Mouse (Mus musculus) neural tube, embryonic 13.5 days (tissue): ENCODE data around the gene Fbxo31. TPM values are rescaled to one million over a fixed set of nuclear protein-coding genes. Genes with fewer than 3 reads are reported as not detected.

Experiments
- ATAC-seq: fragments of 200-750 bp; cut with Nextera tagmentation; 2 replicates; pipeline ENCODE4 v1.8.0; 2017; ENCODE audit warnings: low read depth, mild to moderate bottlenecking, moderate TSS enrichment, moderate library complexity
- H3K27ac ChIP-seq: fragments of 300-500 bp; sonication (generic); replicated peaks from 2 replicates; pipeline ENCODE4 v1.5.1; 2015; ENCODE audit warnings: moderate library complexity, mild to moderate bottlenecking, inconsistent platforms
- H3K27me3 ChIP-seq: fragments of 300-500 bp; sonication (generic); 2 replicates; pipeline ENCODE4 v1.6.1; 2015; ENCODE audit warnings: mild to moderate bottlenecking, inconsistent platforms
- H3K36me3 ChIP-seq: fragments of 300-500 bp; sonication (generic); 2 replicates; pipeline ENCODE4 v1.6.1; 2015; ENCODE audit warnings: mild to moderate bottlenecking, inconsistent platforms
- H3K4me1 ChIP-seq: fragments of 300-500 bp; sonication (generic); replicated peaks from 2 replicates; pipeline ENCODE4 v1.6.1; 2015; ENCODE audit warnings: inconsistent platforms
- H3K4me2 ChIP-seq: fragments of 300-500 bp; sonication (generic); 2 replicates; pipeline ENCODE4 v1.6.1; 2015; ENCODE audit warnings: inconsistent platforms, mild to moderate bottlenecking, moderate library complexity
- H3K4me3 ChIP-seq: fragments of 300-500 bp; sonication (generic); 2 replicates; pipeline ENCODE4 v1.5.1; 2015; ENCODE audit warnings: mild to moderate bottlenecking, inconsistent platforms
- H3K9ac ChIP-seq: fragments of 300-500 bp; sonication (generic); 2 replicates; pipeline ENCODE4 v1.6.1; 2015; ENCODE audit warnings: moderate library complexity, mild to moderate bottlenecking, inconsistent platforms
- H3K9me3 ChIP-seq: fragments of 300-500 bp; sonication (generic); 2 replicates; pipeline ENCODE4 v1.6.1; 2016; ENCODE audit warnings: inconsistent platforms
- WGBS: fragments of 180-500 bp; shearing (Covaris S2); methylation state at CpG from one replicate; pipeline ENCODE4 v1.1.7; 2015; 5-methylcytosine and 5-hydroxymethylcytosine counted together
- polyA plus RNA-seq: library from polyadenylated mRNA; unstranded; fragments of >200 nt; fragmentation: Nextera tagmentation; extraction: Ambion mirVana; gene quantifications from 2 replicates; pipeline ENCODE4 v1.2.1, GENCODE M21; 2015

Gene Fbxo31
- polyA plus RNA-seq, 1 experiment from 2014 or later = 32.0 TPM

- H3K36me3 ChIP-seq = peaks cover 38% of the 10 kb centered on the region
- ATAC-seq = no peak
- H3K27me3 ChIP-seq = no peaks in the 10 kb centered on the region
- H3K9ac ChIP-seq = no peak overlapping the region
- no peaks in the 10 kb centered on the region for H3K9me3 ChIP-seq
- no peak overlapping the region for H3K4me3 ChIP-seq
- no peak overlapping the region for H3K4me2 ChIP-seq
- H3K4me1 ChIP-seq = peaks cover 21% of the 10 kb centered on the region
- WGBS = 81% methylated on average over 16 of the region's 16 CpGs
- H3K27ac ChIP-seq = no peak overlapping the region
Measured at GRCm38 (mm10) chr8:121561636-121562345, 16.8 kb downstream of the Fbxo31 start.

GRCm38 (mm10) chr8:121560432-121561100, 18.0 kb downstream of the Fbxo31 start:
- Histone ChIP-seq H3K36me3 (peaks cover 45% of the 10 kb centered on the region), H3K4me1 (peaks cover 13% of the 10 kb centered on the region; the same call in 1 of the 2 replicates), H3K9ac (no peak overlapping the region), H3K27ac (no peak overlapping the region), H3K4me3 (no peak overlapping the region), H3K27me3 (no peaks in the 10 kb centered on the region), H3K9me3 (no peaks in the 10 kb centered on the region), H3K4me2 (no peak overlapping the region)
- 94% methylated on average over 7 of the region's 7 CpGs for WGBS
- no peak for ATAC-seq

GRCm38 (mm10) chr8:121559801-121560200, 18.8 kb downstream of the Fbxo31 start:
- H3K27me3 ChIP-seq = no peaks in the 10 kb centered on the region
- 94% methylated on average over 12 of the region's 12 CpGs for WGBS
- H3K9me3 ChIP-seq = no peaks in the 10 kb centered on the region
- no peak overlapping the region for H3K4me3 ChIP-seq
- no peak overlapping the region for H3K9ac ChIP-seq
- no peak for ATAC-seq
- H3K27ac ChIP-seq = no peak overlapping the region
- H3K36me3 ChIP-seq = peaks cover 46% of the 10 kb centered on the region
- peaks cover 5% of the 10 kb centered on the region; the same call in 1 of the 2 replicates for H3K4me1 ChIP-seq
- no peak overlapping the region for H3K4me2 ChIP-seq

- no peak overlapping the region for H3K4me2 ChIP-seq
- no peak overlapping the region for H3K4me3 ChIP-seq
- H3K36me3 ChIP-seq = peaks cover 56% of the 10 kb centered on the region
- 0 out of 2 replicates have a peak, but pooled peaks cover 4% of the 10 kb centered on the region for H3K4me1 ChIP-seq
- WGBS = 91% methylated on average over 16 of the region's 16 CpGs
- no peak overlapping the region for H3K9ac ChIP-seq
- no peak for ATAC-seq
- no peaks in the 10 kb centered on the region for H3K27me3 ChIP-seq
- H3K9me3 ChIP-seq = no peaks in the 10 kb centered on the region
- no peak overlapping the region for H3K27ac ChIP-seq
Measured at GRCm38 (mm10) chr8:121558538-121558937, 20.1 kb downstream of the Fbxo31 start.

GRCm38 (mm10) chr8:121557746-121558145, 20.9 kb downstream of the Fbxo31 start:
- ATAC-seq = no peak
- Histone ChIP-seq H3K4me3 (no peak overlapping the region), H3K27ac (no peak overlapping the region), H3K27me3 (no peaks in the 10 kb centered on the region), H3K4me2 (no peak overlapping the region), H3K36me3 (peaks cover 64% of the 10 kb centered on the region), H3K4me1 (no peaks in the 10 kb centered on the region), H3K9me3 (no peaks in the 10 kb centered on the region), H3K9ac (no peak overlapping the region)
- 89% methylated on average over 11 of the region's 11 CpGs for WGBS

- no peaks in the 10 kb centered on the region for H3K4me1 ChIP-seq
- H3K4me3 ChIP-seq = no peak overlapping the region
- 94% methylated on average over 32 of the region's 32 CpGs for WGBS
- H3K4me2 ChIP-seq = no peak overlapping the region
- no peaks in the 10 kb centered on the region for H3K9me3 ChIP-seq
- no peak overlapping the region for H3K9ac ChIP-seq
- peaks cover 83% of the 10 kb centered on the region for H3K36me3 ChIP-seq
- H3K27me3 ChIP-seq = no peaks in the 10 kb centered on the region
- no peak overlapping the region for H3K27ac ChIP-seq
- ATAC-seq = no peak
Measured at GRCm38 (mm10) chr8:121553831-121554475, 24.7 kb downstream of the Fbxo31 start.

- Histone ChIP-seq H3K9ac (no peak overlapping the region), H3K4me3 (no peak overlapping the region), H3K9me3 (no peaks in the 10 kb centered on the region), H3K36me3 (peaks cover 69% of the 10 kb centered on the region), H3K4me2 (no peak overlapping the region), H3K27ac (no peak overlapping the region), H3K4me1 (no peaks in the 10 kb centered on the region), H3K27me3 (no peaks in the 10 kb centered on the region)
- no peak for ATAC-seq
- WGBS = 91% methylated on average over 9 of the region's 9 CpGs
Measured at GRCm38 (mm10) chr8:121552506-121552905, 26.1 kb downstream of the Fbxo31 start.

- Histone ChIP-seq H3K9me3 (no peaks in the 10 kb centered on the region), H3K36me3 (peaks cover 67% of the 10 kb centered on the region), H3K4me1 (no peaks in the 10 kb centered on the region), H3K27me3 (no peaks in the 10 kb centered on the region), H3K4me3 (no peak overlapping the region), H3K4me2 (no peak overlapping the region), H3K27ac (no peak overlapping the region), H3K9ac (no peak overlapping the region)
- no peak for ATAC-seq
- WGBS = 62% methylated on average over 24 of the region's 24 CpGs
Measured at GRCm38 (mm10) chr8:121551065-121551985, 27.3 kb downstream of the Fbxo31 start.

- Histone ChIP-seq H3K9ac (no peak overlapping the region), H3K4me1 (no peaks in the 10 kb centered on the region), H3K27me3 (peaks cover 2% of the 10 kb centered on the region; the same call in 1 of the 2 replicates), H3K27ac (no peak overlapping the region), H3K9me3 (no peaks in the 10 kb centered on the region), H3K36me3 (peaks cover 58% of the 10 kb centered on the region), H3K4me3 (no peak overlapping the region), H3K4me2 (no peak overlapping the region)
- ATAC-seq = no peak
- WGBS = 91% methylated on average over 6 of the region's 6 CpGs
Measured at GRCm38 (mm10) chr8:121550056-121550455, 28.6 kb downstream of the Fbxo31 start.

GRCm38 (mm10) chr8:121547132-121547531, 31.5 kb downstream of the Fbxo31 start:
- Histone ChIP-seq H3K9ac (0 out of 2 replicates have a peak overlapping the region, but pooled peaks have one; percentile 26), H3K9me3 (no peaks in the 10 kb centered on the region), H3K4me1 (0 out of 2 replicates have a peak, but pooled peaks cover 4% of the 10 kb centered on the region), H3K4me2 (no peak overlapping the region), H3K4me3 (no peak overlapping the region), H3K27me3 (peaks cover 8% of the 10 kb centered on the region; the same call in 1 of the 2 replicates), H3K27ac (no peak overlapping the region), H3K36me3 (peaks cover 28% of the 10 kb centered on the region)
- WGBS = 9% methylated on average over 7 of the region's 7 CpGs
- peak; percentile 57; the same call in 1 of the 2 replicates for ATAC-seq

GRCm38 (mm10) chr8:121544936-121545335, 33.7 kb downstream of the Fbxo31 start:
- Histone ChIP-seq H3K36me3 (peaks cover 6% of the 10 kb centered on the region; the same call in 1 of the 2 replicates), H3K27me3 (peaks cover 8% of the 10 kb centered on the region; the same call in 1 of the 2 replicates), H3K9ac (no peak overlapping the region; the same call in 1 of the 2 replicates), H3K4me3 (no peak overlapping the region), H3K4me2 (no peak overlapping the region), H3K4me1 (0 out of 2 replicates have a peak, but pooled peaks cover 4% of the 10 kb centered on the region), H3K9me3 (peaks cover 7% of the 10 kb centered on the region; the same call in 1 of the 2 replicates), H3K27ac (no peak overlapping the region)
- ATAC-seq = no peak
- 78% methylated on average over 11 of the region's 11 CpGs for WGBS
